Mouse (Mus musculus): Measurements from ENCODE around the gene Usp25. TPM values are rescaled to one million over a fixed set of nuclear protein-coding genes. Genes with fewer than 3 reads are reported as not detected.
A peak's percentile ranks its signal among the peaks of the same experiment; 100 is the strongest.

The Usp25 gene
- polyA plus RNA-seq, 1 experiment from 2014 or later, result 50.5 TPM

DNA sequence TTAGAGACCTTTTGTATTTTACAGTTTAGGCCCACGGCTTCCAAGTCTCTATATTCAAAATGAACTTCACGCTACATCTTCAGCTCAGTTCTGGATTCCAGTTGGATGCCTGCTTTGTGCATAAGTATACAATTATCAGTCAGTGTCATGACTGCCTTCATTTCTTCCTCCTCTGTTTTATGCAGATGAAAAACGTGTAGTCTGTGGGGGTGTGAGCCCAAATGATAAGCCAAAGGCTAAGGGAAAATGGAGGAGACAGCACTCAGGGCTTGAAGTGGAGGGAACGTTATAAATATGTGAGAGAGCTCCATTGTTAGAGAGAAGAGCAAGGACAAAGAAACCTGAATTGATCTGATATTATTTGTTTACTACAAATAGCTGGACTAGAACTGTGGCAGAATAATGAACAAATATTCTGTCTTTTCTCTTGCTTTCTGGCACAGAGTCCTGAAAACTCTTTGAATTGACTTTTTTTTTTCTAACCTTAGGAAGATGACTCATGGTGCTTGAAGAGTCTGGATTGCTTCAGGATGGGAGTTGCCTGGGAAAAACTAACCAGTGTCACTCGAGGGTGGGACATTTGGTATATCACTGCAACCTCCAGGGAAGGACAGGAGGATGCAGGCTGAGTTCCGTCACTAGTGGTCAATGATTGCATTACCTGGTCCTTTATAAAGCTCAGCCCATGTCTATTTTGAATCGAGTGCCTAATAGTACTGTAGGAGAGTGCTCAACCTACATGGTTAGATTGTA, 10.3 kb downstream of the Usp25 start:
- Histone ChIP-seq H3K79me2 (ENCODE audit: inconsistent target) (peaks cover 100% of the 10 kb centered on the region), H3K27ac (no peak overlapping the region), H3K36me3 (ENCODE audit: inconsistent target) (no peaks in the 10 kb centered on the region), H3K4me3 (ENCODE audit: inconsistent target) (no peak overlapping the region)
- 80% methylated on average over 7 of the region's 7 CpGs for WGBS (ENCODE audit: missing documents)

DNA sequence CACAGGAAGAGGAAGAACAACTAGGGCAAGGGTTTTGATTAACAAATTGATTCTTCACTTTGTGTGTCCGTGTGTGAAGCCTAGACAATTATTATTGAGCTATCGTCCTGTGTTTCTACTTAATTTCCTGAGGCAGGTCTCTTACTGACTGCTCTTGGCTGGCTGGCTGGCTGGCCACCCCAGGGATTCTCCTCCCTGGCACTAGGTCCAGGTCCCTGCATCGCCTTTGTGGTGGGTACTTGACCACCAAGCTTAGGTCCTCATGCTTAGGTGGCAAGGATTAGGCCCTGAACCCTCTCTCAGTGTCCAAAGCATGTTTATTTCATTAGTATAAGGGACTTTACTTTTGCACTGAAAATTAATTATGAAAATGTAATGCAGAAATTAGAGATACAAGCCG, 12.6 kb downstream of the Usp25 start:
- WGBS (ENCODE audit: missing documents), result 98% methylated on average over 4 of the region's 4 CpGs
- Histone ChIP-seq H3K36me3 (ENCODE audit: inconsistent target) (no peaks in the 10 kb centered on the region), H3K79me2 (ENCODE audit: inconsistent target) (peaks cover 100% of the 10 kb centered on the region), H3K27ac (no peak overlapping the region), H3K4me3 (ENCODE audit: inconsistent target) (no peak overlapping the region)

DNA sequence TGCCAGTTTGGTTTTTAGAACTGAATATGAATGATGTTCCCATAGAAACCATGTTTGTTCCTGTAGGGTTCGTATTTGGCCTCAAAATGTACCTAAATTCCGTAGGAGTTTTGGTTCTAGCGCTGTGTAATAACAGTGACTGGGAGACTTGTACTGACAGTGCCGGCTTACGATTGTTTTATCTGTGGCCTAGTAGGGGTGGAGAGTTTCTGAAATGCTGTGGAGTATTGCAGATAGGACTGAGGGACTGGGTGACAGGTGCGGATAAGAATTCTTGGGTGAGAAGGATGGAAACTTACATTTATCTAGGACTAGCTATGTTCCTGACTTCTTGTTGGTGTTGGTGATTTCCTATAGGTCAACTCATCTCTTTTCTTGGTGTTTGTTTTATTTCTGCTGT, 13.4 kb downstream of the Usp25 start:
- 96% methylated on average over 6 of the region's 6 CpGs for WGBS (ENCODE audit: missing documents)
- Histone ChIP-seq H3K27ac (no peak overlapping the region), H3K79me2 (ENCODE audit: inconsistent target) (peaks cover 100% of the 10 kb centered on the region), H3K4me3 (ENCODE audit: inconsistent target) (no peak overlapping the region), H3K36me3 (ENCODE audit: inconsistent target) (no peaks in the 10 kb centered on the region)

DNA sequence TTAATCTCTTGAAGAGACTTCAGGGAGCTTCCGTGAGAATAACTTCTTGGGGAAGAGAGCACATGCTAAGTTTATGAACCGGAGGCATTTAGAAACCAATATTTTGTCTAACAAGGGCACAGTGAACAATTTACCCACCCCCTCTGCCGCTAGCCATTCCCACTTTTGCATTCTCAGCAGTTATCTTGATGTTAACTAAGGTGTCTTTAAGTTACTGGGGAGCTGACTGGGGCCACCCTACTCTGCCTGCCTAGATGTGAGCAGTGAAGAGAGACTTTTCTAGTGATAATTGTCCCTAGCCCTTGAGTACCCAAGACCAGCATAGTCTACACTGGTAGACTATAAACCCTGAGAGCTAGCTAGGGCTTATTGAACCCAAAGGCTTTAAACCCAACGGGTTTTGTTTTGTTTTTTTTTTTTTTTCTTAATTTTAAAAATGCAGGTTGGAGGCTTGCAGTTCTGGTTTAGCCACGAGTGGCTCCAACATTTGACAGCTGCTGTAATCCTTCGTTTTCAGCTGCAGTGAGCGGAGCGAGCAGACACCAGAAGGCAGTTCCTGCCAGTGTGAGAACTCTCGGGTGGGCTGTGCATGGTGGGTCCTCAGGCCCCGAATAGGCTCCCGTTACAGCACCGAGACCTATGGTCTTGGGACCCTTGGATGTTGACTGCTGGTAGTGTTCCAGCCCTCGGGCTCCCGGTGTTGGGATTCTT, 14.6 kb downstream of the Usp25 start:
- H3K4me3 ChIP-seq (ENCODE audit: inconsistent target), result no peak overlapping the region
- peaks cover 100% of the 10 kb centered on the region for H3K79me2 ChIP-seq (ENCODE audit: inconsistent target)
- no peaks in the 10 kb centered on the region for H3K36me3 ChIP-seq (ENCODE audit: inconsistent target)
- H3K27ac ChIP-seq, result no peak overlapping the region
- WGBS (ENCODE audit: missing documents), result 61% methylated on average over 14 of the region's 14 CpGs

DNA sequence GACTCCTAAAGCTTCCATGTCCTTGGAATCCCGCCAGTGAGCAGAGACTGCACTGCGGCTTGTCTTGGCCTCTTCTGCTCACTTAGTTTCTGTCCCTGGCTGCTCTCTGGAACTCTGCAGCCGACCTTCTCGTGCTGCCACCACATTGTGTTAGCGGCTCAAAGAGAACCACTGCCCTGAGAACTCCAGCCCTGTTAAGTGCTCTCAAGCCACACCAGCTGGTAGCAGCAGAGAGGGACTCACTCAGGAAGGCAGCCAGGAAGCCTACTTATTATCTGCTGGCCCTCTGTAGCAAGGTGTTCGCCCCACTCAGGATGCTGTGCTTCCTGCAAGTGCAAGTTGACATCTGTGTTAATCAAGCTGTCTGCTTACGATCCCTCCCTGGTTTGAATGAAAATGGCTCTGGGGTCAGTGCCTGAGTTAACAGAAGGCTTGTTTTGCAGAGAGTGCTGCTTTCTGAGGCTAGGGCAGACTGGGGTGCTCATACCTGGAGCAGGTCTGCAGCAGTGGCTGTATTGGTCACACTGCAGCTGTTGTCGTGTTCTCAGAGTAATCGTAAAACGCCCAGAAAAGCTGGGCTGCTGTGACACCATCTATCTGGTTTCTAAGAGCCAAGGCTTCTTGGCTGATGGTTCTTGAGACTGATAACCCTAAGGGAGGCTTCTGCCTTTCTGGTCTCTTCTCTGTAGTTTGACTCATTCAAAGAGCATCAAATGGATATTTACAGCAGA, 15.3 kb downstream of the Usp25 start:
- H3K27ac ChIP-seq, result no peak overlapping the region
- H3K79me2 ChIP-seq (ENCODE audit: inconsistent target), result peaks cover 100% of the 10 kb centered on the region
- H3K36me3 ChIP-seq (ENCODE audit: inconsistent target), result 0 out of 2 replicates have a peak, but pooled peaks cover 2% of the 10 kb centered on the region
- no peak overlapping the region for H3K4me3 ChIP-seq (ENCODE audit: inconsistent target)
- WGBS (ENCODE audit: missing documents), result 48% methylated on average over 10 of the region's 10 CpGs

DNA sequence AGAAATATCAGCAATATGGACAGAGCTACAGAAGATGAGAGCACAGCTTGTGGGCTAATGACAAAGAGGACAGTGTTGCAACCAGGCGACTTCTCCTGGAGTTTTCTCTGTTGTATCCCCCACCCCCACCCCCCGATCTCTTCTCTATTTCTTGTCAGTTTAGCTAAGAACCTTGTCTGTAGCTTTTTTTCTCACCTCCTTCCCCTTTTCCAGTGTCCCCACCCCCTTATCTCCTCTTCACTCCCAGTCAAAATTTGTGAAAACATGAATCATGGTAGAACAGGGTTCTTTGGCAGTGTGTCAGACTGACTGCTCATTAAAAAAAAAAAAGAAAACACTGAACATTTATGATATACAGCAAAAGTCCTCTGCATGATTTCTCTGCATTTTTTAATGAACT, 16.9 kb downstream of the Usp25 start:
- Histone ChIP-seq H3K79me2 (ENCODE audit: inconsistent target) (peaks cover 99% of the 10 kb centered on the region), H3K4me3 (ENCODE audit: inconsistent target) (no peak overlapping the region), H3K36me3 (ENCODE audit: inconsistent target) (peaks cover 7% of the 10 kb centered on the region; the same call in 1 of the 2 replicates), H3K27ac (peak overlapping the region; percentile 46)
- WGBS (ENCODE audit: missing documents), result 0% methylated on average over 1 of the region's 2 CpGs

DNA sequence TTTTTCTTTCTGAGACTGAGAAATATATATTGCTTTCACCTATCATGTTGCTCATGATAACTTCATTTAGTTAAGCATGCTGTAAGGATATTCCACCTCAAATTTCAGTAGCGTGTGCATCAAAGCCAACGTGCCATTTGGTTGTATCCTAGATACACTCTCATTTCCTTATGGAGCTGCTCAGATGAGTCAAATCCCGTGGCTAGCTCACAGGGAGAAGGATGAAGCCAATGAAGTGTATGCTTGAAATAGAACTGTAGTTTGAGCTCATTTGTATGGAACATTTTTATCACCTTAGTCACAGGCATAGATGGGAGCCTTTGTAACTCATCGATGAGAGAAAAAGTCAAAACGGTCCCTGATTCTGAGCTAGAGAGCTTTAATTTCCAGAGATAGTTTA, 20.8 kb downstream of the Usp25 start:
- Histone ChIP-seq H3K27ac (no peak overlapping the region), H3K36me3 (ENCODE audit: inconsistent target) (peaks cover 31% of the 10 kb centered on the region), H3K4me3 (ENCODE audit: inconsistent target) (no peak overlapping the region), H3K79me2 (ENCODE audit: inconsistent target) (peaks cover 99% of the 10 kb centered on the region)
- WGBS (ENCODE audit: missing documents), result 50% methylated on average over 5 of the region's 5 CpGs

DNA sequence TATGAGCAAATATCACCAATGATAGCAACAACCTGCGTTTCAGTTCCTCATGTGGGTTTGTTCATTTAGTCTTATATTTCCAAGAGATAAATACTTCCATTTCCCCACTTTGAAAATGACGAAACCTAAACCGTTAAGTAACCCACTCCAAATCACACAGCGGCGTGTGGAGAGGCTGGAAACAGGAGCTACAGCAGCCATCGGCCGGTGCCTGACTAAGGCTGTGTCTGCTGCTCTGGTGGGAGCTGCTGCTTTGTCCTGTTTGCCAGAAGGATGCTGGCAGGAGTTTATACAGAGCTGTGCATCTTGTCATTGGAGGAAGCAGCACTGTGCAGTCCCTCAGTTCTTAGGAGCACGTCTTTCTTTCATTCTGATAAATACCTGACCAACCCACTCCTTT, 21.2 kb downstream of the Usp25 start:
- no peak overlapping the region for H3K4me3 ChIP-seq (ENCODE audit: inconsistent target)
- 10% methylated on average over 8 of the region's 8 CpGs for WGBS (ENCODE audit: missing documents)
- H3K27ac ChIP-seq, result no peak overlapping the region
- H3K36me3 ChIP-seq (ENCODE audit: inconsistent target), result peaks cover 32% of the 10 kb centered on the region
- peaks cover 99% of the 10 kb centered on the region for H3K79me2 ChIP-seq (ENCODE audit: inconsistent target)

DNA sequence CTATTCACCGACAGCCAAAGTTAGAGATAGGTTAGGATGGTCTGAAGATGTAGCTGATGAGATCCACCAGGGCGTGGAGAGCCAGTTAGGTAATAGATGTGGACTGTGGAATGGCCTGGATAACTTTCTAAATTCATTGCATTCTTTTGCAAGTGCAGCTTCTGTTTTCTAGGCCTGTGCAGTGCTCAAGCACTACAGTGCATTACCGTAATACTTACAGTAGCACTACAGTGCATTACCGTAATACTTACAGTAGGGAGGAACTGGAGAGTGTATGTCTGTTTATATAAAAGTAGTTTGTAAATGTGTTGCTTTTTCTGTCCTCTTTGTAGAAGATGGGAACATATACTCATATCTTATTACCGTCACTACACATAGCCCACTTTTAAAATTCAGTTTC, 28.1 kb downstream of the Usp25 start:
- H3K4me3 ChIP-seq (ENCODE audit: inconsistent target), result no peak overlapping the region
- 75% methylated on average over 5 of the region's 5 CpGs for WGBS (ENCODE audit: missing documents)
- peaks cover 49% of the 10 kb centered on the region for H3K36me3 ChIP-seq (ENCODE audit: inconsistent target)
- H3K27ac ChIP-seq, result no peak overlapping the region
- peaks cover 100% of the 10 kb centered on the region for H3K79me2 ChIP-seq (ENCODE audit: inconsistent target)

DNA sequence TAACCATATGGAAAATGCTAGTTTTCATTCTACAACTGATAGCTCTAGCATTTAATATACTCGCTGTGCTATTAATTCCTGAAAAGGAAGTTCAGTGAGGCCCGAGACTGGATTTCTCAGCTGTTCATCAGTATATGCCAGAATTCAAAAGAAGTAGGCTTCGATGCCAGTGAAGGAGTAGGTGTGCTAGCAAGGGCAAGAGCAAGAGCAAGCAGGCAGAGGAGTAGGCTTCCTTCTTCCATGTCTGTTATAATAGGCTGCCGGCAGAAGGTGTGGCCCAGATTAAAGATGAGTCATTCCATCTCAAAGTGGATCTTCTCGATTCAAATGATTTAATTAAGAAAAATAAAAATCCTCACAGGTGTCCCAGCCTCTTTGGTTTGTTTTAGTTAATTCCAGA, 30.0 kb downstream of the Usp25 start:
- peaks cover 99% of the 10 kb centered on the region for H3K79me2 ChIP-seq (ENCODE audit: inconsistent target)
- H3K27ac ChIP-seq, result no peak overlapping the region
- H3K36me3 ChIP-seq (ENCODE audit: inconsistent target), result peaks cover 38% of the 10 kb centered on the region
- 97% methylated on average over 5 of the region's 5 CpGs for WGBS (ENCODE audit: missing documents)
- H3K4me3 ChIP-seq (ENCODE audit: inconsistent target), result no peak overlapping the region

DNA sequence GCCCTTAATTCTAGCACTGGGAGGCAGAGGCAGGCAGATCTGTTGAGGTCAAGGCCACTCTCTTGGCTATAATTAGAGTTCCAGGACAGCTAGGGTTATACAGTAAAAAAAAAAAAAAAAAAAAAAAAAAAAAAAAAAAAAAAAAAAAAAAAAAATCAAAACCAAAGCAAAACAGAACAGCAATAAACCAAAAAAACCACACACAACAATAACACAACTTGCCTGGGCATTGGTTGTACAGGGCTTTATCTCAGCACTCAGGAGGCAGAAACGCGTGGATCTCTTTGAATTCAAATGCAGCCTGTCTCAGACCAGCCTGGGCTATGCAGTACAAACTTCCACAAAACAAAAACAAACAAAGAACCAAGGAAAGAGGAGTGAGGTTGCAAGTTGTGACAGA, 40.7 kb downstream of the Usp25 start:
- no peak overlapping the region for H3K27ac ChIP-seq
- 100% methylated on average over 2 of the region's 2 CpGs for WGBS (ENCODE audit: missing documents)
- H3K36me3 ChIP-seq (ENCODE audit: inconsistent target), result peaks cover 74% of the 10 kb centered on the region
- H3K4me3 ChIP-seq (ENCODE audit: inconsistent target), result no peak overlapping the region
- peaks cover 28% of the 10 kb centered on the region; the same call in 1 of the 2 replicates for H3K79me2 ChIP-seq (ENCODE audit: inconsistent target)

DNA sequence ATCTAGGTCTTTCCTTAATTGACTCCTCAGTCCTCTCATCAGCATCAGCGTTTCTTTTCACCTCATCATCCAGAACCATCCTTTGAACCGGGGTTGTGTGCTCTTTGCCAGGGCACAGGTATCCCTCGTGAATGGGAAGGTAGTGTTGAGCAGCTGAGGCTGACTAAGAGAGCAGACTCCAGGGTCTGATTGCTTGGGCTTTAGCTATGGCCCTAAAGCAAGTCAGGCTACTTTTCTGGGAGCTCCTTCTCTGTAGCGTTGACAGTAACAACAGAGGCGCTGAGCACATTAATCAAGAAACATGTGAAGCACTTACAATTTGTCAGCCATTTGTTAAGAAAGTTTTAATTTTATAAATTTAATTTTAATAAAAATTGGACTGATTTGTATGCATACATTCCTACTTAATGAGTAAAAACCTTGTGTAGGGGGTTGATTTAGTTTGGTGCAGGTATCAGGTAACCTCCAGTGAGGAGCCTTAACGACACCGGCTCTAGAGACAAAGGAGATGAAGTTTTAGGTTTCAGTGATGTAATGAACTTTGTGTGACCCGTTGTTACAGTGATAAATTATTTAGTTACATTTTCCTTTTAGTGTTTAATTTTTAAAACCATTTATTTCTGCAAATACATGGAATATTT, 42.1 kb downstream of the Usp25 start:
- Histone ChIP-seq H3K27ac (no peak overlapping the region), H3K4me3 (ENCODE audit: inconsistent target) (no peak overlapping the region), H3K36me3 (ENCODE audit: inconsistent target) (peaks cover 68% of the 10 kb centered on the region), H3K79me2 (ENCODE audit: inconsistent target) (peaks cover 20% of the 10 kb centered on the region; the same call in 1 of the 2 replicates)
- WGBS (ENCODE audit: missing documents), result 94% methylated on average over 8 of the region's 8 CpGs

DNA sequence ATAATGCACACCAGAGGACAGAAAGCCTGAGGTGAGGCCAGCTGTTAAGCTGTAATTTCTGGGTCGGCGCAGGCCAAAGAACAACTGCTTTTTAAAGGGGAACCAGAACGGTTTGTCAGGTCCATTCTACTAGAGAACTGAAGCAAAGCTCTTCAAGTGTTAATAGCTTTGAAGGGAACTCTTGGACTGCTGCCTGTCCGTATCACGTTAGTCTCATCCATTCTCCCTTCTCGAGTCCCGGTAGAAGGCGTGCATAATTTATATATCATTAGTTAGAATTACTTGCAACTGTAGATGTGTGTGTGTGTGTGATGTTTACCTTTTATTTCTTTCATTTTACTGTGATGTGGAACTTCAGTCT, 42.6 kb downstream of the Usp25 start:
- Histone ChIP-seq H3K27ac (no peak overlapping the region), H3K36me3 (ENCODE audit: inconsistent target) (peaks cover 64% of the 10 kb centered on the region), H3K79me2 (ENCODE audit: inconsistent target) (peaks cover 20% of the 10 kb centered on the region; the same call in 1 of the 2 replicates), H3K4me3 (ENCODE audit: inconsistent target) (no peak overlapping the region)
- WGBS (ENCODE audit: missing documents), result 97% methylated on average over 8 of the region's 8 CpGs

DNA sequence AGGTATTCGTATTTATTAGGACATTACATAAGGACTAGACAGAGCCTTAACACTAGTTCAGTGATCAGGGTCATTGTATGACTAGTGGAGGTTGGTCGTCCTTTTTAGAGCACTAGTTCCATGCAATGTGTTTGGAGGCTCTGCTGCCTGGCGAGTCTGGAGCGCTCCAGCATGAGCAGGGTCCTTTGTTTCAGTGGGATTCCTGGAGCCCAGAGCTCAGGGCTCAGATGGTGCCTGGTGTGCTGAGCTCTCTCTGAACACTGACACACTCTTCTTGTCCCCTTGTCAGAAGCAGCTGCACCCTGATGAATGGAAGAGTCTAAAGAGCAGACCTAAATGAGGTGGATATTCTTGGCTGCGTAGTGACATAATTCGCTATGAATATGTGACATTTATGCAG, 45.1 kb downstream of the Usp25 start:
- peaks cover 12% of the 10 kb centered on the region; the same call in 1 of the 2 replicates for H3K79me2 ChIP-seq (ENCODE audit: inconsistent target)
- no peak overlapping the region for H3K27ac ChIP-seq
- WGBS (ENCODE audit: missing documents), result 97% methylated on average over 5 of the region's 6 CpGs
- H3K4me3 ChIP-seq (ENCODE audit: inconsistent target), result no peak overlapping the region
- H3K36me3 ChIP-seq (ENCODE audit: inconsistent target), result peaks cover 68% of the 10 kb centered on the region
